Mouse (Mus musculus) lung, postnatal 10 days (tissue): ENCODE measurements at regions not wholly inside any gene's neighbourhood (a gene's known extent, or its start where the extent isn't known, plus 50 kb on each side); places are given as distances from the start of the nearest gene placed in this dataset.
A peak's percentile ranks its signal among the peaks of the same experiment; 100 is the strongest.

Source experiments
- DNase-seq: peaks from one replicate; pipeline ENCODE4 v3.0.0; 2021

GRCm38 (mm10) chr15:62712543-62713131, 1132.3 kb downstream of the Gsdmc2 start:
- DNase-seq: peak; percentile 7

- DNase-seq: no peak
Observed at GRCm38 (mm10) chr15:62712060-62712542, 1132.9 kb downstream of the Gsdmc2 start.

GRCm38 (mm10) chr15:62709546-62709945, 1135.4 kb downstream of the Gsdmc2 start:
- peak; percentile 38 for DNase-seq

GRCm38 (mm10) chr15:62698559-62698958, 1146.4 kb downstream of the Gsdmc2 start:
- DNase-seq: no peak

- DNase-seq: no peak
Observed at GRCm38 (mm10) chr15:62694734-62695133, 1150.2 kb downstream of the Gsdmc2 start.

GRCm38 (mm10) chr15:62693671-62694070, 1151.3 kb downstream of the Gsdmc2 start:
- no peak for DNase-seq

GRCm38 (mm10) chr15:62673410-62673809, 1171.6 kb downstream of the Gsdmc2 start:
- peak; percentile 1 for DNase-seq

GRCm38 (mm10) chr15:62670026-62670425, 1175.0 kb downstream of the Gsdmc2 start:
- no peak for DNase-seq

- DNase-seq: no peak
Observed at GRCm38 (mm10) chr15:62659096-62659495, 1185.9 kb downstream of the Gsdmc2 start.

GRCm38 (mm10) chr15:62658695-62659094, 1186.3 kb downstream of the Gsdmc2 start:
- DNase-seq: no peak

GRCm38 (mm10) chr15:62646476-62647168, 1198.4 kb downstream of the Gsdmc2 start:
- no peak for DNase-seq

GRCm38 (mm10) chr15:62644744-62645143, 1200.2 kb downstream of the Gsdmc2 start:
- DNase-seq: no peak

- DNase-seq: no peak
Observed at GRCm38 (mm10) chr15:62644296-62644695, 1200.7 kb downstream of the Gsdmc2 start.

GRCm38 (mm10) chr15:62641051-62641710, 1203.8 kb downstream of the Gsdmc2 start:
- DNase-seq: peak; percentile 36

GRCm38 (mm10) chr15:62625406-62625805, 1219.6 kb downstream of the Gsdmc2 start:
- DNase-seq: no peak

- no peak for DNase-seq
Observed at GRCm38 (mm10) chr15:62616042-62616441, 1228.9 kb downstream of the Gsdmc2 start.

- no peak for DNase-seq
Observed at GRCm38 (mm10) chr15:62596735-62597134, 1248.2 kb downstream of the Gsdmc2 start.

GRCm38 (mm10) chr15:62588580-62588979, 1256.4 kb downstream of the Gsdmc2 start:
- no peak for DNase-seq

- DNase-seq: no peak
Observed at GRCm38 (mm10) chr15:62578788-62579187, 1266.2 kb downstream of the Gsdmc2 start.

GRCm38 (mm10) chr15:62575791-62576190, 1269.2 kb downstream of the Gsdmc2 start:
- no peak for DNase-seq

- no peak for DNase-seq
Observed at GRCm38 (mm10) chr15:62571803-62572202, 1273.2 kb downstream of the Gsdmc2 start.

GRCm38 (mm10) chr15:62568788-62569713, 1275.9 kb downstream of the Gsdmc2 start:
- no peak for DNase-seq

- DNase-seq: no peak
Observed at GRCm38 (mm10) chr15:62567431-62567830, 1277.5 kb downstream of the Gsdmc2 start.
